Mouse (Mus musculus) megakaryocyte-erythroid progenitor cell, adult 5-6 weeks (primary cell): Measurements from ENCODE around the gene Rimklb. TPM values are rescaled to one million over a fixed set of nuclear protein-coding genes. Genes with fewer than 3 reads are reported as not detected.

Experiments
- ATAC-seq: replicated peaks from 2 replicates; pipeline ENCODE4 v1.8.0; 2016; ENCODE audit warnings: mild to moderate bottlenecking, inconsistent platforms; ENCODE audit not compliant: severe bottlenecking, poor library complexity, low FRiP score, low TSS enrichment
- total RNA-seq, 2 experiments: library from RNA; stranded (forward) in 1 of 2; stranded (reverse) in 1 of 2; fragments of 200-1000, 215-1000 nt in 1 of 2; fragments of >200 nt in 1 of 2; fragmentation: Nextera tagmentation in 1 of 2; gene quantifications; 2 replicates each; pipeline ENCODE4 v1.2.3; 2014 to 2017

The Rimklb gene
- total RNA-seq, 2 experiments from 2014 or later, result not detected

DNA sequence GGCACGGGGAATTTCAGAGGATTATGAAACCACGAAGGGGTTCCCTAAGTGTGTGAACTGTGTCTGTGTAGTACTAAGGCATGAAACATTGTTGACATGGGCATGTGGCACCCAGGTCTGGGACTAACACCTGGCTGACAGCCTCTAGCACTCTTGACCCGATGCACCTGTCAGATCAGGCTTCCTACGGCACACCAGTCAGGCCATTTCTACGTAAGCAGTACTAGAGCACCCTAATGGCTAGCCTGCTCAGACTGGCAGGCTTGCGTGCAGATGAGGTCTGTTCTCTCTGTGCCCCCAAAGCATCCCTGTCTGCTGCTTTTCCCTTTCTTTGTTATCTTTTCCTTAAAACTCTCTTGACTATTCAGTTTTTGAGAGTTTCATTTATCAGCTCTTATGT is 53.3 kb downstream of the Rimklb start:
- no peak for ATAC-seq

DNA sequence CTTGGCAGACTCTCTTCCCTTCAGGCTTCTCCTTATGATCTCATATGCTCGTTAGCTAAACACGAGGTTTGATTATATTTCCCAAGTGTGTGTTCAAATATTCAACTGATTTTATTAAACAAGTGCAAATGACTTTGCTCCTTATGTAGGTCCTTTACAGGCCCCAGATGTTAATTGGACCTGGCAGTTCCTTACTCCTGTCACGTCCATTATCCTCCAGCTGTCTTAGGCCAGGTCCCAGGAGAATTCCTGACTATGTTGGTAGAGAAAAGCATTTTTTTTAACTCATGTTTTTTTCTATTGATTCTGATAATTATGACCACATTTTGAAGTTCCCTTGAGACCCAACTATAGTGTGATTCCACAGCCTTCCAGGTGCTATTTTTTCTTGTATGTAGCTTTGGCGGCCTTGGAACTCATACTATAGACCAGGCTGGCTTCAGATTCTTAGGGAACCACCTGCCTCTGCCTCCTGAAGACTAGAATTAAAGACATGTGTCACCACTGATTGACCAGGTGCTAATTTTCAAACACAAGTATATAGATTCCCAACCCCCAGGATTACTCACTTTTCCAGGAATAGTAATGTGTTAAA is 57.8 kb downstream of the Rimklb start:
- no peak for ATAC-seq

DNA sequence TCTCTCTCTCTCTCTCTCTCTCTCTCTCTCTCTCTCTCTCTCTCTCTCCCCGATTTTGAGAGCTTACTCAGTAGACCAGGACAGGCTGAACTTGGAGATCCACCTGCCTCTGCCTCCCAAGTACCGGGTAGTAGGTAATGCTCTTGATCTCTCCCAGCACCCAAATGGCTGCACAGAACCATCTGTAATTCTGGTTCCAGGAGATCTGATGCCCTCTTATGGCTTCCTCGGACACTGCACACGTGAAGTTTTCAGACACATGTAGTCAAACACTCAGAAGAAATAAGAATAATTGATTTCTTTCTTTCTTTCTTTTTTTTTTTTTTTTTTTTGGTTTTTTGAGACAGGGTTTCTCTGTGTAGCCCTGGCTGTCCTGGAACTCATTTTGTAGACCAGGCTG is 59.3 kb downstream of the Rimklb start:
- ATAC-seq, result peak; percentile 67; the same call in 1 of the 2 replicates

- ATAC-seq, result no peak
These were observed 63.3 kb downstream of the Rimklb start for GRCm38 (mm10) chr6:122435270-122435669.

- no peak for ATAC-seq
These were observed 71.1 kb downstream of the Rimklb start for GRCm38 (mm10) chr6:122427456-122427855.

GRCm38 (mm10) chr6:122417015-122417414 is 81.5 kb downstream of the Rimklb start:
- ATAC-seq, result no peak

GRCm38 (mm10) chr6:122416347-122416746 is 82.2 kb downstream of the Rimklb start:
- no peak for ATAC-seq

GRCm38 (mm10) chr6:122411281-122411680 is 87.3 kb downstream of the Rimklb start:
- ATAC-seq, result no peak

- ATAC-seq, result peak; percentile 89
These were observed 96.3 kb downstream of the Rimklb start for GRCm38 (mm10) chr6:122402240-122402639.

DNA sequence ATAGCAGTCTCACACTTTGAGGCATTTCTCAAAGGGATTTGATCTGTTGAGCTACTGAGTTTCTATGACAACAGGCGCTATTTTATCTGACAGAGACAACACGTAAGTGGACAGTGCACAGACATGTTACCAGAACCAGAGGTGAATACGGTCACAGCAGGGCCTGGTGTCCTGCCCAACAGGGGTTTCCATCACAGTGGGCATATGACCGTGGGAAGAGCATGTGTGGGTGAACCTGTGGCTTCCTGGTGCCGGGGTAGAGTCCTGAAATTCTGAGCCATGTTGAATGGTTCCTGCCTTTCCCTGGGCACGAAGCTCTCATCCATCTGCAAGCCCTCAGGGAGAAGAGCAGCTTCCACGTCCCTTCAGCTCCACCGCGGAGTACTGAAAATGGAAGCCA is 98.3 kb downstream of the Rimklb start:
- ATAC-seq, result no peak

Other genes starting within 250 kb of the Rimklb start
- not detected in 2 replicates for gene Klrg1, start 215.9 kb downstream of the Rimklb start, total RNA-seq (2014; fragmentation: Nextera tagmentation)
- not detected in 2 replicates for gene Klrg1, start 215.9 kb downstream of the Rimklb start, total RNA-seq (2017)
- 160 and 166 TPM in 2 replicates for gene M6pr, start 190.0 kb downstream of the Rimklb start, total RNA-seq (2014; fragmentation: Nextera tagmentation)
- 303 and 354 TPM in 2 replicates for gene M6pr, start 190.0 kb downstream of the Rimklb start, total RNA-seq (2017)
- 22.4 and 38.2 TPM in 2 replicates for gene Phc1, start 158.2 kb downstream of the Rimklb start, total RNA-seq (2014; fragmentation: Nextera tagmentation)
- 11.7 and 15.7 TPM in 2 replicates for gene Phc1, start 158.2 kb downstream of the Rimklb start, total RNA-seq (2017)
- not detected in 2 replicates for gene Mfap5, start 7.1 kb upstream of the Rimklb start, total RNA-seq (2014; fragmentation: Nextera tagmentation)
- gene Mfap5, start 7.1 kb upstream of the Rimklb start, total RNA-seq (2017), result not detected in 2 replicates
- not detected in 2 replicates for gene Aicda, start 55.0 kb upstream of the Rimklb start, total RNA-seq (2014; fragmentation: Nextera tagmentation)
- gene Aicda, start 55.0 kb upstream of the Rimklb start, total RNA-seq (2017), result not detected in 2 replicates
- gene Apobec1, start 103.7 kb upstream of the Rimklb start, total RNA-seq (2014; fragmentation: Nextera tagmentation), result 11.5 and 30.2 TPM in 2 replicates
- gene Apobec1, start 103.7 kb upstream of the Rimklb start, total RNA-seq (2017), result 3.1 and 6.2 TPM in 2 replicates
- 14.1 and 24.4 TPM in 2 replicates for gene Gdf3, start 111.3 kb upstream of the Rimklb start, total RNA-seq (2014; fragmentation: Nextera tagmentation)
- 9.7 and 15.2 TPM in 2 replicates for gene Gdf3, start 111.3 kb upstream of the Rimklb start, total RNA-seq (2017)
- not detected in 2 replicates for gene Dppa3, start 127.6 kb upstream of the Rimklb start, total RNA-seq (2014; fragmentation: Nextera tagmentation)
- not detected in 2 replicates for gene Dppa3, start 127.6 kb upstream of the Rimklb start, total RNA-seq (2017)
- not detected in 2 replicates for gene Nanog, start 208.7 kb upstream of the Rimklb start, total RNA-seq (2014; fragmentation: Nextera tagmentation)
- not detected in 2 replicates for gene Nanog, start 208.7 kb upstream of the Rimklb start, total RNA-seq (2017)